Comparison of ENCODE assay signal across 14 mouse cellular contexts in the genomic region with DNA sequence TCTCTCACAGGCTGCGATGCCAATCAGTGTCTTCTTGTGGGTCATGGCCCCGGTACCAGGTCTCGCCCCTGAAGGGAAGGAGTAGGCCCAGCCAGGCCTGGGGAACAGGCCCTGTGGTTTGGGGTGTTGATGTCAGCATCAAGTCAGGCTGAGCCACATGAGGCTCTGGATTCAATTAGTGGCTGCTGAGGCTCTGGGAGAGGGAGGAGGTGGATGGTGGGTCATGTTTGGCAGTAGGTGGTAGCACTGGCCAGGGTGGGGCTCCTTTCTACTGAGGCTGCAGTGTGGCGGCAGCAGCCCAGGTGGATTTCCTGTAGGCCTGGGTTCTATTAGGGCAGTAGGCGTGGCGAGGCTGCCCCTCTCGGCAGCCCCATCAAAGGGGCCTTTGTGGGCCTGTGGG. TPM values are rescaled to one million over a fixed set of nuclear protein-coding genes. Genes with fewer than 3 reads are reported as not detected.
DNase-seq lines count a peak whose midpoint lies in the region; ATAC-seq and TF ChIP-seq lines count a peak whose summit lies in the region.
"Had no signal": no experiment of that assay in that cellular context is flagged by ENCODE, and none has a peak within 500 bp of the region (broad histone marks: within the 10 kb centered on the region; RNA-seq: fewer than 3 reads in every experiment).

No protein-coding gene starts in this region.

- WGBS in forebrain, embryonic 12.5 days: 69% methylated on average over 7 of the region's 7 CpGs
- WGBS in forebrain, embryonic 16.5 days: 67% methylated on average over 7 of the region's 7 CpGs
- 66% methylated on average over 7 of the region's 7 CpGs for WGBS in kidney, postnatal 0 days
- WGBS in limb, embryonic 12.5 days: 7% methylated on average over 7 of the region's 7 CpGs

- H3K4me1 ChIP-seq in forebrain, embryonic 12.5 days: peaks cover 24% of the 10 kb centered on the region
- no peaks in the 10 kb centered on the region for H3K4me1 ChIP-seq in forebrain, embryonic 16.5 days (replicated peaks; ENCODE audit: control insufficient read depth, insufficient read depth, low read length)
- H3K4me1 ChIP-seq in kidney, postnatal 0 days (replicated peaks; ENCODE audit: insufficient read depth, low read length): peaks cover 39% of the 10 kb centered on the region
- H3K4me1 ChIP-seq in limb, embryonic 12.5 days (replicated peaks): peaks cover 99% of the 10 kb centered on the region

- H3K4me2 ChIP-seq in forebrain, embryonic 12.5 days: no peak overlapping the region
- no peak overlapping the region for H3K4me2 ChIP-seq in forebrain, embryonic 16.5 days (ENCODE audit: low read length)
- no peak overlapping the region for H3K4me2 ChIP-seq in kidney, postnatal 0 days (ENCODE audit: low read length)
- peak overlapping the region; percentile 44 for H3K4me2 ChIP-seq in limb, embryonic 12.5 days

- H3K27me3 ChIP-seq in forebrain, embryonic 12.5 days: no peaks in the 10 kb centered on the region
- no peaks in the 10 kb centered on the region for H3K27me3 ChIP-seq in forebrain, embryonic 16.5 days (replicated peaks; ENCODE audit: control insufficient read depth, insufficient read depth, low read length)
- no peaks in the 10 kb centered on the region for H3K27me3 ChIP-seq in kidney, postnatal 0 days (ENCODE audit: insufficient read depth, low read length)
- H3K27me3 ChIP-seq in limb, embryonic 12.5 days: no peaks in the 10 kb centered on the region

- H3K9ac ChIP-seq in forebrain, embryonic 12.5 days: no peak overlapping the region
- H3K9ac ChIP-seq in forebrain, embryonic 16.5 days (replicated peaks; ENCODE audit: low read depth, low read length): no peak overlapping the region
- H3K9ac ChIP-seq in kidney, postnatal 0 days (ENCODE audit: low read depth, low read length): peak overlapping the region; percentile 23; the same call in 1 of the 2 replicates
- peak overlapping the region; percentile 27; the same call in 1 of the 2 replicates for H3K9ac ChIP-seq in limb, embryonic 12.5 days (replicated peaks)
- H3K9ac ChIP-seq: forebrain, postnatal 0 days had no signal

- H3K36me3 ChIP-seq in forebrain, embryonic 12.5 days (replicated peaks): peaks cover 28% of the 10 kb centered on the region
- H3K36me3 ChIP-seq in forebrain, embryonic 16.5 days (ENCODE audit: control insufficient read depth, insufficient read depth): no peaks in the 10 kb centered on the region; the same call in 1 of the 2 replicates
- peaks cover 47% of the 10 kb centered on the region for H3K36me3 ChIP-seq in kidney, postnatal 0 days (ENCODE audit: insufficient read depth, low read length)
- peaks cover 80% of the 10 kb centered on the region for H3K36me3 ChIP-seq in limb, embryonic 12.5 days

- H3K27ac ChIP-seq in forebrain, embryonic 12.5 days: 0 out of 2 replicates have a peak overlapping the region, but pooled peaks have one; percentile 10
- no peak overlapping the region for H3K27ac ChIP-seq in forebrain, embryonic 16.5 days (ENCODE audit: low read length)
- no peak overlapping the region for H3K27ac ChIP-seq in kidney, postnatal 0 days
- H3K27ac ChIP-seq in limb, embryonic 12.5 days: peak overlapping the region; percentile 97

- ATAC-seq in forebrain, embryonic 12.5 days (ENCODE audit: low FRiP score): no peak
- ATAC-seq in forebrain, embryonic 16.5 days: no peak
- no peak for ATAC-seq in kidney, postnatal 0 days (replicated peaks; ENCODE audit: low FRiP score, low read depth)
- peak; percentile 93 for ATAC-seq in limb, embryonic 12.5 days (ENCODE audit: insufficient number of reproducible peaks, insufficient read depth, low FRiP score, low TSS enrichment, low read depth)
- ATAC-seq: forebrain, postnatal 0 days had no signal

- H3K4me3 ChIP-seq in forebrain, embryonic 12.5 days (replicated peaks): no peak overlapping the region
- no peak overlapping the region for H3K4me3 ChIP-seq in forebrain, embryonic 16.5 days (replicated peaks; ENCODE audit: low read length)
- H3K4me3 ChIP-seq in kidney, postnatal 0 days (replicated peaks; ENCODE audit: low read depth, low read length): no peak overlapping the region
- H3K4me3 ChIP-seq in limb, embryonic 12.5 days (replicated peaks): no peak overlapping the region

- no peak for TF ChIP-seq CTCF in kidney, postnatal 0 days (IDR thresholded peaks at IDR 0.05; ENCODE audit: low read depth)

- H3K9me3 ChIP-seq in forebrain, embryonic 12.5 days: no peaks in the 10 kb centered on the region
- H3K9me3 ChIP-seq in forebrain, embryonic 16.5 days (ENCODE audit: control insufficient read depth, low read length): no peaks in the 10 kb centered on the region
- no peaks in the 10 kb centered on the region for H3K9me3 ChIP-seq in kidney, postnatal 0 days (replicated peaks; ENCODE audit: low read length)
- H3K9me3 ChIP-seq in limb, embryonic 12.5 days: no peaks in the 10 kb centered on the region

- DNase-seq in kidney, postnatal 0 days (ENCODE audit: low spot score): no peak
- no peak for DNase-seq in kidney, postnatal 10 days
- DNase-seq in embryo, embryonic 11.5 days (ENCODE audit: low read depth, low spot score): peak; percentile 45
- DNase-seq in thymus, postnatal 25 days: no peak
- no peak for DNase-seq in gastrocnemius, postnatal 4 days (ENCODE audit: low spot score in 2 of 2)
- DNase-seq: cerebellum, adult 18-20 months; forebrain, postnatal 0 days; kidney, adult 2 months; liver; right cerebral cortex, postnatal 14 days; thymus, adult 18-20 months had no signal

RNA-seq across cellular contexts. Expression of a gene that starts 11.8 kb away (rescaled TPM):
- 51.4 and 58.0 TPM in 2 replicates for polyA plus RNA-seq in forebrain, embryonic 12.5 days (2016; fragmentation: Nextera tagmentation; extraction: Ambion mirVana)
- 60.3 and 61.9 TPM in 2 replicates for polyA plus RNA-seq in forebrain, embryonic 16.5 days (2015; fragmentation: Nextera tagmentation; extraction: Ambion mirVana)
- 87.8 and 89.3 TPM in 2 replicates for polyA plus RNA-seq in kidney, postnatal 0 days (2015; fragmentation: Nextera tagmentation; extraction: Ambion mirVana)
- 55.1 and 58.0 TPM in 2 replicates for polyA plus RNA-seq in limb, embryonic 12.5 days (2016; fragmentation: Nextera tagmentation; extraction: Ambion mirVana)
- 10 to 100 TPM; 61.8 to 62.1 TPM for total RNA-seq in gastrocnemius, postnatal 4 days (2021)

RNA-seq across cellular contexts. Expression of a gene that starts 11.9 kb away (rescaled TPM):
- polyA plus RNA-seq in forebrain, embryonic 12.5 days (2016; fragmentation: Nextera tagmentation; extraction: Ambion mirVana): 5.2 and 6.8 TPM in 2 replicates
- 3.2 and 4.3 TPM in 2 replicates for polyA plus RNA-seq in forebrain, embryonic 16.5 days (2015; fragmentation: Nextera tagmentation; extraction: Ambion mirVana)
- polyA plus RNA-seq in kidney, postnatal 0 days (2015; fragmentation: Nextera tagmentation; extraction: Ambion mirVana): 20.4 and 21.1 TPM in 2 replicates
- polyA plus RNA-seq in limb, embryonic 12.5 days (2016; fragmentation: Nextera tagmentation; extraction: Ambion mirVana): 29.4 and 30.4 TPM in 2 replicates
- 10 to 100 TPM; 11.7 to 15.1 TPM for total RNA-seq in gastrocnemius, postnatal 4 days (2021)

RNA-seq across cellular contexts. Expression of a gene that starts 26.8 kb away (rescaled TPM):
- polyA plus RNA-seq in forebrain, embryonic 12.5 days (2016; fragmentation: Nextera tagmentation; extraction: Ambion mirVana): 114 TPM in 2 replicates
- 132 and 157 TPM in 2 replicates for polyA plus RNA-seq in forebrain, embryonic 16.5 days (2015; fragmentation: Nextera tagmentation; extraction: Ambion mirVana)
- polyA plus RNA-seq in kidney, postnatal 0 days (2015; fragmentation: Nextera tagmentation; extraction: Ambion mirVana): 105 and 106 TPM in 2 replicates
- polyA plus RNA-seq in limb, embryonic 12.5 days (2016; fragmentation: Nextera tagmentation; extraction: Ambion mirVana): 111 and 120 TPM in 2 replicates
- total RNA-seq in gastrocnemius, postnatal 4 days (2021): 10 to 100 TPM; 77.1 TPM

RNA-seq across cellular contexts. Expression of a gene that starts 28.0 kb away (rescaled TPM):
- 13.5 and 18.5 TPM in 2 replicates for polyA plus RNA-seq in forebrain, embryonic 12.5 days (2016; fragmentation: Nextera tagmentation; extraction: Ambion mirVana)
- 25.4 and 32.6 TPM in 2 replicates for polyA plus RNA-seq in forebrain, embryonic 16.5 days (2015; fragmentation: Nextera tagmentation; extraction: Ambion mirVana)
- polyA plus RNA-seq in kidney, postnatal 0 days (2015; fragmentation: Nextera tagmentation; extraction: Ambion mirVana): 13.1 and 16.8 TPM in 2 replicates
- polyA plus RNA-seq in limb, embryonic 12.5 days (2016; fragmentation: Nextera tagmentation; extraction: Ambion mirVana): 18.6 and 19.6 TPM in 2 replicates
- total RNA-seq in gastrocnemius, postnatal 4 days (2021): 10 to 100 TPM; 27.3 to 28.5 TPM

RNA-seq across cellular contexts. Expression of a gene that starts 57.1 kb away (rescaled TPM):
- 22.0 and 26.6 TPM in 2 replicates for polyA plus RNA-seq in forebrain, embryonic 12.5 days (2016; fragmentation: Nextera tagmentation; extraction: Ambion mirVana)
- polyA plus RNA-seq in forebrain, embryonic 16.5 days (2015; fragmentation: Nextera tagmentation; extraction: Ambion mirVana): 10.8 and 12.1 TPM in 2 replicates
- 74.6 and 78.8 TPM in 2 replicates for polyA plus RNA-seq in kidney, postnatal 0 days (2015; fragmentation: Nextera tagmentation; extraction: Ambion mirVana)
- polyA plus RNA-seq in limb, embryonic 12.5 days (2016; fragmentation: Nextera tagmentation; extraction: Ambion mirVana): 28.4 and 32.6 TPM in 2 replicates
- 10 to 100 TPM; 41.4 to 45.9 TPM for total RNA-seq in gastrocnemius, postnatal 4 days (2021)

Comparison
In these comparisons a context has a peak if more than half of its experiments do, and no peak if none do; other contexts are left out.
1. H3K27ac ChIP-seq: peak in forebrain, embryonic 12.5 days (single experiment) and limb, embryonic 12.5 days (single experiment); none in forebrain, embryonic 16.5 days (single experiment) and kidney, postnatal 0 days (single experiment).
2. H3K9ac ChIP-seq: peak in kidney, postnatal 0 days (single experiment) and limb, embryonic 12.5 days (single experiment); none in forebrain, embryonic 12.5 days (single experiment) and forebrain, embryonic 16.5 days (single experiment).